Mouse (Mus musculus): ENCODE measurements around the gene Hoxa7. TPM values are rescaled to one million over a fixed set of nuclear protein-coding genes. Genes with fewer than 3 reads are reported as not detected.

Hoxa7 gene
- polyA plus RNA-seq, 1 experiment, result not detected

DNA sequence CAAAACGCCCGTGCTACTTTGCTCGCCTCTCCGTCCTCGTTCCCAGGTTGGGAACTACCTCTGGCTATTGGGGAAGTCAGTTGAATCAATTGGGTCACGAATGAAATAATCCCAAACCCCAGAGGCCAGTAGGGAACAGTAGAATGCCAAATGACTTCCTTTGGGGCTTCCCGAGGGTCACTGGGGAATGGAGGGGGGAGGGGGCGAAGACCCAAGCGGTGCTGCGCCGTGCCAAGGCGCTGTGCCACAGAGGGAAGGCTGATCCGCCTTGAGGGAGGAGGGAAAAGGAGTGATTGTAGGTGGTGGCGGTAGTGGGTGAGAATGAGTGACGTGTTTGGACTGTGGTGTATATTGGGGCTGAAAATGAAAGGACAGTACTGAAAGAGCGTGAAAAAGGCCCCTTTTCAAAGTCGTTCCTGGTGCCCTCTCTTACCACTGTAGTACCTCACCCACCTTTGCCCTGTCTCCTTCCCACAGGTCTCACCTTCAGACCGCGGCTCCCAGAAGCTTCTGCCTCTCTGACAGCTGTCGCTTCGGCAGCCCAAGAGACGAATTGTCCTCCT, 9.0 kb downstream of the Hoxa7 start:
- TF ChIP-seq POLR2A (IDR thresholded peaks at IDR 0.05; ENCODE audit: borderline replicate concordance, low read depth, low read length) (no peak), CTCF (IDR thresholded peaks at IDR 0.05; ENCODE audit: low read depth, low read length) (no peak)
- Histone ChIP-seq H3K4me1 (ENCODE audit: control insufficient read depth, insufficient read depth, low read length) (peaks cover 4% of the 10 kb centered on the region), H3K4me3 (ENCODE audit: insufficient read depth, low read length) (peak overlapping the region; percentile 55), H3K27ac (ENCODE audit: insufficient read depth, low read depth, low read length) (no peak overlapping the region)

DNA sequence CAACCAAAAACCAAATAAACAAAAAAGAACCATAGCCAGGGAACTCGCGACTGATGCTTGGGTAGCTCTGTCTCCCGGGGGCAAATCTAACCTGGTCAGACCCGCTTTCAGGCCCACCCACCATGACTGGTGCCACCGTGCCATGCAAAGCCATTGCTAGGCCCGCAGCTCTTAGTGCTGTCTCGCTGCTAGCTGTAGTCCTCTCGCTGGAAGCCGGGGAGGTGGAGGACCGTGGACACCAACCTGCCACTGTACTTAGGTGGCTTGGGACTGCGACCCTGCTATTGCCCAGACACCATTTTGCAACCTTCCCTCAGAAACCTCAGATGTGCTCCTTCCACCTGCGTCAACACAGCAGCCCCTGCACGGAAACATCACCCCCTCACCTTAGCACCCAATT, 9.7 kb downstream of the Hoxa7 start:
- H3K4me1 ChIP-seq (ENCODE audit: control insufficient read depth, insufficient read depth, low read length), result peaks cover 4% of the 10 kb centered on the region
- H3K4me3 ChIP-seq (ENCODE audit: insufficient read depth, low read length), result peak overlapping the region; percentile 55
- no peak for TF ChIP-seq POLR2A (IDR thresholded peaks at IDR 0.05; ENCODE audit: borderline replicate concordance, low read depth, low read length)
- no peak for TF ChIP-seq CTCF (IDR thresholded peaks at IDR 0.05; ENCODE audit: low read depth, low read length)
- no peak overlapping the region for H3K27ac ChIP-seq (ENCODE audit: insufficient read depth, low read depth, low read length)

DNA sequence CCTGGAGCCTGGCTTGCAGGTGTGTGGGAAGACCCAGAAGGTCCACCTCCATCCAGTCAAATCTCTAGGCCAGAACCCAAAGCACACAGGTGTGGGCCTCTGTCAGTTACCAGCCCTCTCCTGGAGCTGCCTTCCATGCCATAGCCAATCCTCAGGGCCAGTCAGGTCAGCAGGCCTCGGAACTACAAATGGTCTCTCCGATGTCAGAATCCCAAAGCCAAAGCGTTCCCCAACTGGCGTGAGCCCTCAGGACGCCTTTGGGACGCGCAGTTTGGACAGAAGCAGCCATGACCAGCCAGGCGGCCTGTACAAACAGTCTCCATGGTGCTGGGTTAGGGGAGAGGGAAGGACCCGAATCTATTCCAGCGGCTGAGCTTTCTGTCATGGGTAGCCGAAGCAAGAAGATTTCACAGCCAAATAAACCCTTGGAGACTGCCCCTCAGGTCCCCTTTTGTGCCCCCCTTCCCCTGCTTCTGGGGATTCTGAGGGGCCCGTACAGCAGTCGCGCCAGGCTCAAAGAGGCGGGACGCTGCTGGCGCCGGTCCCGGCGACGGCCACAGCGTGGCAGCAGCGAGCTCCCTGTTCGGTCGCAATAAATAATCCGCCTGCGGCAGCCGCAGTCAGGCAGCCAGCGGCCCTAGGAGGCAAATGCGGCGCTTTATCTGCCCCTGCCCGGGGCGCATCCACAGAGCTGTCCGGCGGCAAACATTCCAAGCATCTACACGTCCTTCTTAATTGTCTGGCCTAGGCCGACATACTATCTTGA, 10.3 kb downstream of the Hoxa7 start:
- H3K4me1 ChIP-seq (ENCODE audit: control insufficient read depth, insufficient read depth, low read length), result peaks cover 4% of the 10 kb centered on the region
- peak overlapping the region; percentile 55 for H3K4me3 ChIP-seq (ENCODE audit: insufficient read depth, low read length)
- TF ChIP-seq CTCF (IDR thresholded peaks at IDR 0.05; ENCODE audit: low read depth, low read length), result peak; percentile 10; the same call in 1 of the 2 replicates
- no peak for TF ChIP-seq POLR2A (IDR thresholded peaks at IDR 0.05; ENCODE audit: borderline replicate concordance, low read depth, low read length)
- no peak overlapping the region for H3K27ac ChIP-seq (ENCODE audit: insufficient read depth, low read depth, low read length)

DNA sequence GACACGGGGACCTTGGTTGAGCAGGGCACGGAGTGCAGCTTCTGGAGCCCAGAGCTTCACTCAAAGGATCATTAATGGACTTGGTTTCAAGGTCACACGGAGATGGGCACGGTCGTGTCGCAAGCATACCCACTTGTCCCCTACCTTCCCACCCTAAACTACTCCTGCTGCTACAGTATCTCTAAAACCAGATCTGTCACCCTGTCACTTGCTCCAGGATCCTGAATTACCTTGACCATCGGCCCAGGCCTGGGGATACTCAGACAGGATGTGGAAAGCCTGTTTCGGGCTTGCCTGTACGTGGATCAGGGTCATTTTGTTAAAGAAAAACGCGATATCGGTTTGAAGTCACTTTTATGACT, 12.0 kb downstream of the Hoxa7 start:
- Histone ChIP-seq H3K27ac (ENCODE audit: insufficient read depth, low read depth, low read length) (no peak overlapping the region), H3K4me3 (ENCODE audit: insufficient read depth, low read length) (no peak overlapping the region), H3K4me1 (ENCODE audit: control insufficient read depth, insufficient read depth, low read length) (peaks cover 4% of the 10 kb centered on the region)
- TF ChIP-seq CTCF (IDR thresholded peaks at IDR 0.05; ENCODE audit: low read depth, low read length) (no peak), POLR2A (IDR thresholded peaks at IDR 0.05; ENCODE audit: borderline replicate concordance, low read depth, low read length) (no peak)

DNA sequence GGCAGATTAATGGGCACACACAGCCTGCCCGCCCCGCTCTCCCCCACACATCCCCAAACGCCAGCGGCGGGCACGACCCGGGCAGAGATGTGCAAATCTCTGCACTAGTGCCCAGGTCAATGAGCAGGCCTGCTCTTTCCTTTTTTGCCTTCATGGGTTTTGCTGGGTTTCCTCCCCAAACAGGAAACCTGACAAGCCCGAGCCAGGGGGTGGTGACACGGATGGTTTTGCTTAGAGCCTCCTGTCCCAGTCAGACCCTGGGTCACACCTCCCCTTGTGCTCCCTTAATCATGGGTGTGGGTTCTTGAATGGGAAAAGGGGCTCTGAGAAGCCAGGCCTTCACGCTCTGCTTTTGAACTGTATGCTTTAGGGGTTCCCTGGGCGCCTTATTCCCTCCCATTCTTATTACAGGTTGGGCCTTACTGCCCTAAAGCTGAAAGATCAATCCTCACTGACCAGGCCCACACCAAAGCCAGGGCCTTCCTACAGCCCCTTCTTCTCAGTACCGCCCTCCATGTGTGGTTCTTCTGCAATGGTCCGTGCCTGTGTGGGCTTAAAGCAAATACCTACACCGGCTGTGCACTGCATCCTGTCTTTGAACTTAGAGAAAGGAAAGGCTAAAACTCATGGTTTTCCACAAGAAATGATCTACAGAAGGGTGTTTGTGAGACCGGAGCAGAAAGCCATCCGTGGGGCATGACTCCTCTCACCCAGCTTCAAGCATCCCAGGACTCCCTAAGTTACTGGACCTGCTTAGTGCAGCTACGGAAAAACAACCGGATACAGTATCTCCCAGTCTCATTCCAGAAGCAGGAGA, 12.6 kb downstream of the Hoxa7 start:
- Histone ChIP-seq H3K27ac (ENCODE audit: insufficient read depth, low read depth, low read length) (no peak overlapping the region), H3K4me3 (ENCODE audit: insufficient read depth, low read length) (no peak overlapping the region), H3K4me1 (ENCODE audit: control insufficient read depth, insufficient read depth, low read length) (peaks cover 4% of the 10 kb centered on the region)
- TF ChIP-seq POLR2A (IDR thresholded peaks at IDR 0.05; ENCODE audit: borderline replicate concordance, low read depth, low read length), result no peak
- no peak for TF ChIP-seq CTCF (IDR thresholded peaks at IDR 0.05; ENCODE audit: low read depth, low read length)

DNA sequence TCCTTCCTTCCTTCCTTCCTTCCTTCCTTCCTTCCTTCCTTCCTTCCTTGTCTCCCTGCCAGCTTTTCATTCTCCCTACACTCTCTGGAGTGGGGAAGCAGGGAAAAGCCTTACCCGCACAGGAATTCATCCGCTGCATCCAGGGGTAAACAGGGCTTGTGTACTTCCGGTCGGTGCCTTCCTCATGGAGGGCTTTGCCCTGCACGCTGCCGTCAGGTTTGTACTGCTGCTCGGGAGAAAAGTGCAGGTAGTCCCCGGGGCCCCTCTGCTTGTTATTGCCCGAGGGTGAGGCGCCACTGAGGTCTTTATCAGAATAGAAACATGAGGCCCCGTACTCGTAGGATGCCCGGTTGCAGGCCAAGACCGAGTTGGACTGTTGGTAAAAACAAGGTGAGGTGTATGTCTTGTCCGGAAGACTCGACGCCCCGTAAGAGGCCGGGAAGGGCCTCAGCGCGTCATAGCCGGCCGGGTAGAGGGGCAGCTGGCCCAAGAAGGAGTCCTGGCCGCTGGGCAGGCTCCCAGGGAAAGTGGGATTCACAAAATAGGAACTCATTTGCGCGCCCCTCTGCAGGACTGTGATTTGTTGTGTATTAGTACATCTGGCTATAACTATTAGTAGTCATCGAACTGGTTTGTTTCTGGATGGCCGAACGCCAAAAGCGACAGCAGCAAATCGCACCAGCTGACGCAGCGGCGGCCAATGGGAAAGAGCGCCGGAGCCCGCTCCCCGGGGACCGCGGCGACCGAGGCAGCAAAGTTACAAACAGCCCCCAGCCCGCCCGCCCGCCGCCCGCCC, 13.4 kb downstream of the Hoxa7 start, which contains the start of gene Hoxa6:
TSS of gene Hoxa6 (minus strand) at position 651 of the 796 bp plus-strand sequence.
- TF ChIP-seq CTCF (IDR thresholded peaks at IDR 0.05; ENCODE audit: low read depth, low read length) (no peak), POLR2A (IDR thresholded peaks at IDR 0.05; ENCODE audit: borderline replicate concordance, low read depth, low read length) (no peak)
- Histone ChIP-seq H3K4me1 (ENCODE audit: control insufficient read depth, insufficient read depth, low read length) (peaks cover 4% of the 10 kb centered on the region), H3K27ac (ENCODE audit: insufficient read depth, low read depth, low read length) (no peak within 1 kb of the TSS), H3K4me3 (ENCODE audit: insufficient read depth, low read length) (no peak within 1 kb of the TSS)

DNA sequence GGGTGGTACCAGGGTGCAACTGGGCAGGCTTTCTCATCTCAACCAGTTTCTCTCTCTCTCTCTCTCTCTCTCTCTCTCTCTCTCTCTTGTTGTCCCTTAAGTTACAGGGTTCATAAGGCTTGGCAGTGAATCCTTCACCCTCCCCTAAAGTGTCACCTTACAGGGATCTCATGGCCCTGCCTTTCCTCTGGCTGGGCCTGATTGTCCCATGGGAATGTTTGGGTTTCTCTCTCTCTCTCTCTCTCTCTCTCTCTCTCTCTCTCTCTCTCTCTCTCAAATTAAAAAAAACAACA, 14.0 kb downstream of the Hoxa7 start:
- H3K4me1 ChIP-seq (ENCODE audit: control insufficient read depth, insufficient read depth, low read length), result peaks cover 4% of the 10 kb centered on the region
- TF ChIP-seq CTCF (IDR thresholded peaks at IDR 0.05; ENCODE audit: low read depth, low read length), result no peak
- TF ChIP-seq POLR2A (IDR thresholded peaks at IDR 0.05; ENCODE audit: borderline replicate concordance, low read depth, low read length), result no peak

DNA sequence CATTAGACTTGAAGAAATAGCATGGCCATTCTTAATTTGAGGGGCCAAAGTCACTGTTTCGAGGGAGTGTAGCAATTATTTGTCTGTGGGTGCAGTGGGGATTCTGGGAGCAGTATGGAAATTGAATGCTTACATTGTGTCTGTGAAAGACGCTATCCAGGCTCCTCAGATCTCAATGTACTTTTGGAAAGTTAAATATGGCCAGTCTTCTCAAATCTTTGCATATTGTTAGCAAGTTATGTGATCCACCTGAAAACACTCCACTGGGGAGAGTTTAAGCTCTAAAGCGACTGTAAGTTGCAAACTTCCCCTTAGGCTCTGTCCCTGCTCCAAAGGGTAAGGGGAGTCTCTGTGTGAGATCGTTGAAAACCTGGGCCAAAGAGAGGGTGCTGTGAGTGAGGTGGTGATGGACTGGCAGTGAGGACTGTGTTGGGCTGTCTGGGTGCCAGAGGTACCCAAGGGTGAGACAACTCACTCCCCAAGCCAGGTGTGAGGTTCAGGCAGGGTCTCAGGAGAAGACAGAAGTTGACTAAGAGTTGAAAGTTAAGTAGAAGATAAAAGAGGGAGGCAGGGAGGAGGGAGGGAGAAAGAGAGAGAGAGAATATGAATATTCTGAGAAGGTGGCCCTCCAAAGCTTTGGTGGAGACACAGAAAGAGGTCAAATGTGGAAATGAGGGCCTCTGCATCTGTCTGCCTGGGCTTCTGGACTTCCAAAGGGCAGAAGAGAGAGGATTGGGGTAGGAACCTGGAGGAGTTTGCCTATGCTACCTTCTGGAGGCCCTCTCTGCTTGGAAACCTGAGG, 14.6 kb downstream of the Hoxa7 start:
- H3K4me3 ChIP-seq (ENCODE audit: insufficient read depth, low read length), result no peak overlapping the region
- TF ChIP-seq POLR2A (IDR thresholded peaks at IDR 0.05; ENCODE audit: borderline replicate concordance, low read depth, low read length), result no peak
- no peak for TF ChIP-seq CTCF (IDR thresholded peaks at IDR 0.05; ENCODE audit: low read depth, low read length)
- peaks cover under 1% of the 10 kb centered on the region for H3K4me1 ChIP-seq (ENCODE audit: control insufficient read depth, insufficient read depth, low read length)
- H3K27ac ChIP-seq (ENCODE audit: insufficient read depth, low read depth, low read length), result no peak overlapping the region

More for the DNA sequence above, 14.0 kb downstream of the Hoxa7 start:
- Histone ChIP-seq H3K27ac (ENCODE audit: insufficient read depth, low read depth, low read length) (no peak overlapping the region), H3K4me3 (ENCODE audit: insufficient read depth, low read length) (no peak overlapping the region)
